In the genomic region with DNA sequence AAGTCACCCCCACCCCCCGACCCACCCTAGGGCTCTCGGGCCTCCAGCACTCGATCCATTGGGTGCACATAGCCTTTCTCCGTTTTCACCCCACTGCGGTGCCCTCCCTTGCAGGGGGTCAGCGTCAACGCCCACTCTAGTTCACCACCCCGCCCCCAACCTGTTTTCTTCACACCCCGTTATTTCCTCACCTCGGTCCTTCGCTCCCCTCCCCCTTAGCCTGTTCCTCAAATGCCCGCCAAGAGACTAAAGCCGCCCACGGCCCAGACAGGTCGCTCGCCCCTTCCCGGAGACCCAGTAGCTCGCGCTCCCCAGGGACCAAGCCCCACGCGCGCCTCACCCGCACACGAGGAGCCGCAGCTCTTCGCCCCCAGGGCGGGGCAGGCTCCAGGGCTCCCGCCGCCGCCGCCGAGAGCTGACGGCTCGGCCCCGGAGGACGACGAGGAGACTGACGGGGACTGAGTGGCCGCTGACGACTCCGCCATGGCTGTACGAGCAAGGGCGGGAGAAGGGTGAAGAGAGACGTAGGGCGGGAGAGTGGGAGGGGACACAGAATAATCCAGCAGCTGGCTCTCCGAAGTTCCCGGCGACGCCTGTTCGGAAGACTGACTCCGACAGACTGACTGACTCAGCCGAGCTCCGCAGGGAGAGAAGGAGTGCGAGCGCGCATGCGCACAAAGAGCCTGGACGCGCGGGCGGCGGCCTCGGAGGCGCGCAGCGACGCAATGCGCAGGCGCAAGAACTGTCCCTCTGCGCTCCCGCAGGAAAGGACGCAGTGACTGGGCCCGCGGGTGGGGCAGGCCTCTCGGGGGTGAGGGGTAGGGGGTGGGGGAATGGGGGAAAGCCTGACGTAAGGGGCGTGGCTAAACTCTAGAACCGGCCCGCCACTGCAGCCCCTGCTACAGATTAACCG, we compare ENCODE assay signal across 7 mouse cellular contexts. TPM values are rescaled to one million over a fixed set of nuclear protein-coding genes. Genes with fewer than 3 reads are reported as not detected.
DNase-seq lines count a peak whose midpoint lies in the region; ATAC-seq lines count a peak whose summit lies in the region.

A gene (minus strand): TSS at position 683 of the 913 bp plus-strand sequence.

- ATAC-seq in embryonic facial prominence, embryonic 11.5 days (replicated peaks; ENCODE audit: insufficient number of reproducible peaks, low FRiP score, low TSS enrichment, low read depth) = peak; percentile 93
- peak; percentile 95 for ATAC-seq in limb, embryonic 11.5 days (ENCODE audit: insufficient number of reproducible peaks, low FRiP score, low TSS enrichment, low read depth)
- peak; percentile 94 for ATAC-seq in midbrain, embryonic 14.5 days (ENCODE audit: low FRiP score, low TSS enrichment)

- H3K27ac ChIP-seq in embryonic facial prominence, embryonic 11.5 days (replicated peaks; ENCODE audit: low read depth, low read length) = peak within 1 kb of the TSS; percentile 99
- peak within 1 kb of the TSS; percentile 97 for H3K27ac ChIP-seq in limb, embryonic 11.5 days (replicated peaks; ENCODE audit: low read depth, low read length)
- H3K27ac ChIP-seq in midbrain, embryonic 14.5 days (replicated peaks; ENCODE audit: low read depth, low read length) = peak within 1 kb of the TSS; percentile 100

- WGBS in embryonic facial prominence, embryonic 11.5 days = under 1% methylated on average over 78 of the region's 80 CpGs
- under 1% methylated on average over 80 of the region's 80 CpGs for WGBS in limb, embryonic 11.5 days
- under 1% methylated on average over 73 of the region's 80 CpGs for WGBS in midbrain, embryonic 14.5 days

- peak; percentile 99 for DNase-seq in adrenal gland, postnatal 14 days
- DNase-seq in embryonic facial prominence, embryonic 11.5 days (ENCODE audit: low spot score) = peak; percentile 97
- peak; percentile 100 for DNase-seq in heart, adult 11 months
- DNase-seq in kidney, adult 18-20 months = peak; percentile 95
- peak; percentile 98 for DNase-seq in limb, embryonic 11.5 days (ENCODE audit: low spot score)
- DNase-seq in midbrain, embryonic 14.5 days = peak; percentile 99
- peak; percentile 93 to 94 for DNase-seq in spleen, adult 18-20 months

- H3K9me3 ChIP-seq in embryonic facial prominence, embryonic 11.5 days (replicated peaks; ENCODE audit: control insufficient read depth, low read length) = no peaks in the 10 kb centered on the region
- H3K9me3 ChIP-seq in limb, embryonic 11.5 days (ENCODE audit: control insufficient read depth, low read length) = no peaks in the 10 kb centered on the region
- H3K9me3 ChIP-seq in midbrain, embryonic 14.5 days (ENCODE audit: control insufficient read depth, low read length) = no peaks in the 10 kb centered on the region

- H3K4me1 ChIP-seq in embryonic facial prominence, embryonic 11.5 days (ENCODE audit: control insufficient read depth, insufficient read depth, low read length) = no peaks in the 10 kb centered on the region
- H3K4me1 ChIP-seq in limb, embryonic 11.5 days (ENCODE audit: control insufficient read depth, insufficient read depth, low read length) = 0 out of 2 replicates have a peak, but pooled peaks cover 5% of the 10 kb centered on the region
- H3K4me1 ChIP-seq in midbrain, embryonic 14.5 days (ENCODE audit: control insufficient read depth, insufficient read depth, low read length) = peaks cover 27% of the 10 kb centered on the region

- no peaks in the 10 kb centered on the region for H3K36me3 ChIP-seq in embryonic facial prominence, embryonic 11.5 days (replicated peaks; ENCODE audit: control insufficient read depth, insufficient read depth, low read depth, low read length)
- H3K36me3 ChIP-seq in limb, embryonic 11.5 days (ENCODE audit: control insufficient read depth, insufficient read depth, low read length) = no peaks in the 10 kb centered on the region
- H3K36me3 ChIP-seq in midbrain, embryonic 14.5 days (ENCODE audit: control insufficient read depth, insufficient read depth, low read length) = no peaks in the 10 kb centered on the region

- peak within 1 kb of the TSS; percentile 97 for H3K9ac ChIP-seq in embryonic facial prominence, embryonic 11.5 days (replicated peaks; ENCODE audit: low read length)
- peak within 1 kb of the TSS; percentile 95 for H3K9ac ChIP-seq in limb, embryonic 11.5 days (ENCODE audit: low read length)
- peak within 1 kb of the TSS; percentile 99 for H3K9ac ChIP-seq in midbrain, embryonic 14.5 days (replicated peaks; ENCODE audit: low read length)

- no peaks in the 10 kb centered on the region for H3K27me3 ChIP-seq in embryonic facial prominence, embryonic 11.5 days (ENCODE audit: control insufficient read depth, insufficient read depth, low read length)
- no peaks in the 10 kb centered on the region for H3K27me3 ChIP-seq in limb, embryonic 11.5 days (ENCODE audit: control insufficient read depth, insufficient read depth, low read length)
- no peaks in the 10 kb centered on the region for H3K27me3 ChIP-seq in midbrain, embryonic 14.5 days (ENCODE audit: control insufficient read depth, insufficient read depth, low read length)

- H3K4me2 ChIP-seq in embryonic facial prominence, embryonic 11.5 days (ENCODE audit: low read depth, low read length) = peak within 1 kb of the TSS; percentile 66
- peak within 1 kb of the TSS; percentile 50 for H3K4me2 ChIP-seq in limb, embryonic 11.5 days (ENCODE audit: low read depth, severe bottlenecking)
- peak within 1 kb of the TSS; percentile 68 for H3K4me2 ChIP-seq in midbrain, embryonic 14.5 days (ENCODE audit: low read length)

- H3K4me3 ChIP-seq in embryonic facial prominence, embryonic 11.5 days (ENCODE audit: low read depth, low read length) = peak within 1 kb of the TSS; percentile 95
- peak within 1 kb of the TSS; percentile 95 for H3K4me3 ChIP-seq in limb, embryonic 11.5 days (ENCODE audit: low read depth, low read length)
- H3K4me3 ChIP-seq in midbrain, embryonic 14.5 days (replicated peaks; ENCODE audit: low read depth, low read length) = peak within 1 kb of the TSS; percentile 93

RNA-seq across cellular contexts. Expression of the gene that starts here (rescaled TPM):
- total RNA-seq in adrenal gland, postnatal 14 days (2021) = 127 and 134 TPM in 2 replicates
- 148 and 156 TPM in 2 replicates for polyA plus RNA-seq in embryonic facial prominence, embryonic 11.5 days (2014; fragmentation: Nextera tagmentation; extraction: Ambion mirVana)
- polyA plus RNA-seq in limb, embryonic 11.5 days (2014; fragmentation: Nextera tagmentation; extraction: Ambion mirVana) = 78.5 and 94.1 TPM in 2 replicates
- 586 and 610 TPM in 2 replicates for polyA plus RNA-seq in midbrain, embryonic 14.5 days (2014; fragmentation: Nextera tagmentation; extraction: Ambion mirVana)

Comparison
In these comparisons a context has a peak if more than half of its experiments do, and no peak if none do; other contexts are left out.
1. Peak in every context shown above with its lines: DNase-seq, ATAC-seq, H3K4me3 ChIP-seq and H3K27ac ChIP-seq.